Mouse (Mus musculus) brown adipose tissue, adult 24 weeks (tissue): Measurements from ENCODE around the gene Rab3d. TPM values are rescaled to one million over a fixed set of nuclear protein-coding genes. Genes with fewer than 3 reads are reported as not detected.

Experiments used
- H3K27ac ChIP-seq: fragments of 200-500 bp; replicated peaks from 2 replicates; pipeline ENCODE4 v1.5.1; 2012; ENCODE audit warnings: low read depth, mild to moderate bottlenecking, low read length
- H3K4me1 ChIP-seq: fragments of 200-500 bp; 2 replicates; pipeline ENCODE4 v1.6.1; 2012; ENCODE audit warnings: low read length, mixed read lengths; ENCODE audit not compliant: control insufficient read depth, insufficient read depth, insufficient read length
- H3K4me3 ChIP-seq: fragments of 200-500 bp; 2 replicates; pipeline ENCODE4 v1.5.1; 2012; ENCODE audit warnings: low read depth, mild to moderate bottlenecking, low read length, moderate library complexity; ENCODE audit not compliant: insufficient read depth
- polyA plus RNA-seq: library from polyadenylated mRNA; stranded (reverse); fragments of >200 nt; gene quantifications from 2 replicates; pipeline ENCODE4 v1.2.4, GENCODE M21; 2012; ENCODE audit not compliant: missing spikeins, insufficient read depth, insufficient read length

Rab3d gene
- polyA plus RNA-seq, 1 experiment: 31.2 TPM

DNA sequence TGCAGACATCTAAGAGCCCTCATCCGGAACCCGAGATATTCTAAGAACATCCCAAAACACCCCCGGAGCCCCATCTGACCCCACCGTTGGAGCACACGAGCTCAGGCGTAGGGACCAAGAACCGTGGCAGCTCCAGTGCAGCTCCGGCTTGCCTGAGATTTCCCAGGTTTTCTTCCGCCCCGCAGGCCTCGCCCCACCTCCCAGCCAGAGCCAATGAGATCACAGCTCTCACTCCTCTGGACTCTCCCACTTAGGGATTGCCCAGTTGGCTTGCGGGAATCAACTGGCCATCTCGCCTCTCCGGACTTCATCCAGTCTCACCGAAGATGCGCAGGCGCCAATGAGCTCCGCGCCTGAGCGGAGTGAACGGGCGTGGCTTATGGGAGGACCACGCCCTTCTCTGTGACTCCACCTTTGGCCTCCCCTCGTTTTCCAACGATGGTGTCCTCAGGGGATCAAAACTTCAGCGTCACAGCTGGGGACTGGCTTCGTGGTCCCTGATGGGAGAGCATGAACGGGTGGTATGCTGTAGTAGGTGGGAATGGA, 9.3 kb upstream of the Rab3d start, which contains the start of the genes Ccdc159 and Tmem205:
TSS of gene Ccdc159 (plus strand) at position 264 of the 546 bp plus-strand sequence.
TSS of gene Tmem205 (minus strand) at position 349 of the 546 bp plus-strand sequence.
- peak within 1 kb of the TSS; percentile 32 for H3K27ac ChIP-seq
- peak within 1 kb of the TSS; percentile 66 for H3K4me3 ChIP-seq
- H3K4me1 ChIP-seq: peaks cover 11% of the 10 kb centered on the region

- Histone ChIP-seq H3K27ac (peak overlapping the region; percentile 32; the same call in 1 of the 2 replicates), H3K4me3 (peak overlapping the region; percentile 66), H3K4me1 (peaks cover 11% of the 10 kb centered on the region)
These were observed 8.8 kb upstream of the Rab3d start for GRCm38 (mm10) chr9:21926784-21927183.

- peaks cover 11% of the 10 kb centered on the region for H3K4me1 ChIP-seq
- peak overlapping the region; percentile 7; the same call in 1 of the 2 replicates for H3K4me3 ChIP-seq
- H3K27ac ChIP-seq: 0 out of 2 replicates have a peak overlapping the region, but pooled peaks have one; percentile 20
These were observed 8.2 kb upstream of the Rab3d start for GRCm38 (mm10) chr9:21926155-21926554.

DNA sequence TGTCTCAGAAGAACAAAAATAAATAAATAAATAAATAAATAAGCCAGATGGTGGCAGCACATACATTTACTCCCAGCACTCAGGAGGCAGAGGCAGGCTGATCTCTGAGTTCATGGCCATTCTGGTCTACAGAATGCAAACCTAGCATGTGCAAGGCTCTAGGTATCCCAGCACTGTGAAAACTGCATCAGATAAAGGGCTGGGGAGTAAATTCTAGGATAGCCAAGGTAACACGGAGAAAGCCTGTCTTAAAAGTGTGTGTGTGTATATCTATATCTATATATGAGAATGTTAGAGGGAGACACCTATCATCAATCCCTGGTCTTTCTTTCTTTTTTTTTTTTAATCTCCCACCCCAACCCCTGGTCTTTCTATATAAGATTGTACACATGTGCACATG, 7.5 kb upstream of the Rab3d start:
- Histone ChIP-seq H3K4me1 (peaks cover 11% of the 10 kb centered on the region), H3K4me3 (no peak overlapping the region), H3K27ac (no peak overlapping the region)

DNA sequence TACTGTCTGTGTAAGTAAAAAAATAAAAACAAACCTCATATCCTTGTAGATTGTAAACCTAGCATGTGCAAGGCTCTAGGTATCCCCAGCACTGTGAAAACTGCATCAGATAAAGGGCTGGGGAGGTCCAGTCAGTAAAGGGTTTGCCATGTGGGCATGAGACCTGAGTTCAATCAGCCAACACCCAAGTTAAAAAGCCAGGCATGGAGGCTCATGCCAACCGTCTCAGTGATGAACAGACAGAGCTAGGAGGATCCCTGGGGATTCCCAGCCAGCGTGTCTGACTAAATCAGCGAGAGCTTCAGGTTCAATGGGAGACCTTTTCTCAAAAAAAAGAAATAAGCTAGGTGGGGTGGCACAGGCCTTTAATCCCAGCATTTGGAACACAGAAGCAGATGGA, 7.0 kb upstream of the Rab3d start:
- Histone ChIP-seq H3K4me3 (no peak overlapping the region), H3K4me1 (peaks cover 11% of the 10 kb centered on the region), H3K27ac (peak overlapping the region; percentile 16; the same call in 1 of the 2 replicates)

DNA sequence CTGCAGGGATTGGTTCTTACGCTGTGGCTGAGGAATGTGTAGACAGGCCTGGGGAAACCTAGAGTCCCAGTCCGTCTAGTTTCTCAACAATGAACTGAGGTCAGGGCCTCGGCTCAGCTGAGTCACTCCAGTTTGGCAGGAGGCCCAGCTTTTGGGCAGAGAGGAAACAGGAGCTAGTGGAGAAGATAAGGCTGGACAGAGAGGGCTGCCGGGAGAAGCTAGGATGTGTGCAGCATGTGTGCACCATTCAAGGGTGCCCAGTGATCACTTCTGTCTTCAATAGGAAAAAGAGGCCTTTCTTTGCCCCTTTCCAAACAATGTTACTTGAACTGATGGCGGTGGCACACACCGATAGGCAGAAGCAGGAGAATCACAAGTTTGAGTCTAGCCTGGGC, 6.1 kb upstream of the Rab3d start:
- peaks cover 11% of the 10 kb centered on the region for H3K4me1 ChIP-seq
- no peak overlapping the region for H3K4me3 ChIP-seq
- peak overlapping the region; percentile 71 for H3K27ac ChIP-seq

GRCm38 (mm10) chr9:21923490-21924098, 5.6 kb upstream of the Rab3d start:
- H3K27ac ChIP-seq: peak overlapping the region; percentile 71
- H3K4me3 ChIP-seq: no peak overlapping the region
- H3K4me1 ChIP-seq: peaks cover 11% of the 10 kb centered on the region

- Histone ChIP-seq H3K27ac (0 out of 2 replicates have a peak overlapping the region, but pooled peaks have one; percentile 71), H3K4me3 (no peak overlapping the region), H3K4me1 (peaks cover 11% of the 10 kb centered on the region)
These were observed 5.0 kb upstream of the Rab3d start for GRCm38 (mm10) chr9:21923036-21923435.

DNA sequence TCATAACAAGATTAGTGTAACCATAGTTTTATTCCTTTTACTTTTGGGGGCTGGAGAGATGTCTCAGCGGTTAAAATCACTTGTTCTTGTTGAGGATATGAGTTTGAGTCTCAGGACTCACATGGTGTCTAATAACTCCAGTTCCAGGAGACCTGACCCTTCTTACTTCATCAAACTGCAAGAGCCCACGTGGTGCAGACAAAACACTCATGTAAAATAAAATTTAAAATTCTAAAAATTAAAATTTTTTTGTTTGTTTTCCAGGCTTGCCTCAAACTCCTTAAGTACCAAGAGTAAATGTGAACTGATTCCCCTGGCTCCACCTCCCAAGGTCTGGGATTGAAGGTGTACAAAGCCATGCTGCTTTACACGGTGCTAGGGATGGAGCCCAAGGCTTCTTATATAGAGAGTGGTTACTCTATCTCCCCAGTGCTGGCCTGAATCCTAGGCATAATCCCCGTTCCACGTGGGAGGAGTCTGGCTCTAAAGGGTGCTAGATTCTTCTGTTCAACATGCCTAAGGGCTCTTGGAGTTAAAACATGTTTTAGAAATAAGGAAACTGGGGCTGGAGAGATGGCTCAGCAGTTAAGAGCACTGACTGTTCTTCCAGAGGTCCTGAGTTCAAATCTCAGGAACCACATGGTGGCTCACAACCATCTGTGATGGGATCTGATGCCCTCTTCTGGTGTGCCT, 846 bp upstream of the Rab3d start:
- Histone ChIP-seq H3K4me3 (no peak overlapping the region), H3K27ac (no peak overlapping the region)

GRCm38 (mm10) chr9:21917493-21918034, 428 bp downstream of the Rab3d start:
- Histone ChIP-seq H3K27ac (no peak overlapping the region), H3K4me3 (peak overlapping the region; percentile 71), H3K4me1 (no peaks in the 10 kb centered on the region)

More for the DNA sequence above, 846 bp upstream of the Rab3d start:
- no peaks in the 10 kb centered on the region for H3K4me1 ChIP-seq

DNA sequence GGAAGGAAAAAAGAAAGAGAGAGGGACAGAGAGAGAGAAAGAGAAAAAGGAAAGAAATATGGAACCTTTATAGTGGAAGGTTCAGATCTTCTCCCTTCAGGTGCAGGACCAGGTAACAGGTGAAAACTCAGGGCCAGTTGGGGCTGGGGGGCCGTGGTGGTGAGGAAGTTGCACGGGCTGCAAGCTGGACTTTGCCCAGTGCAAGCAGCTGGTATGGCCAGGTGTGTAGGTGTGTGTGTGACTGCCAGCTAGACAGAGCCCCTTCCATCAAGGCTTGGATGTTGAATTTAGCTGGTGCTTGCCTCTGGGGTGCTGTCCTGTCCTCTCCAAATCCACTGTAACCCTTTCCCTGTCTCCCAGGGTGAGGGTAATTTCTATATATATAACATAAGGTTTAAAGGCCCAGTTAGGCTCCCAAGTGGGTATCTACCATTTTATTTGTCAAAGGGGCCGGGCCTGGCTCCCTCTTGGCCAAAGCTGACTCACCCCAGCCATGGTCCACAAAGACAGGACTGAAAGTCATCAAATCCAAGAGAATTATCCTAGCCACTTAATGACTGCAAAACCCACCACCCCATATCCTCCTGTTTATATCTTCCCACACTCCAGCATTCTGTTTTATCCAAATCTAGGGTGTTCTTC, 1.0 kb downstream of the Rab3d start:
- no peaks in the 10 kb centered on the region for H3K4me1 ChIP-seq
- no peak overlapping the region for H3K27ac ChIP-seq
- peak overlapping the region; percentile 71 for H3K4me3 ChIP-seq

DNA sequence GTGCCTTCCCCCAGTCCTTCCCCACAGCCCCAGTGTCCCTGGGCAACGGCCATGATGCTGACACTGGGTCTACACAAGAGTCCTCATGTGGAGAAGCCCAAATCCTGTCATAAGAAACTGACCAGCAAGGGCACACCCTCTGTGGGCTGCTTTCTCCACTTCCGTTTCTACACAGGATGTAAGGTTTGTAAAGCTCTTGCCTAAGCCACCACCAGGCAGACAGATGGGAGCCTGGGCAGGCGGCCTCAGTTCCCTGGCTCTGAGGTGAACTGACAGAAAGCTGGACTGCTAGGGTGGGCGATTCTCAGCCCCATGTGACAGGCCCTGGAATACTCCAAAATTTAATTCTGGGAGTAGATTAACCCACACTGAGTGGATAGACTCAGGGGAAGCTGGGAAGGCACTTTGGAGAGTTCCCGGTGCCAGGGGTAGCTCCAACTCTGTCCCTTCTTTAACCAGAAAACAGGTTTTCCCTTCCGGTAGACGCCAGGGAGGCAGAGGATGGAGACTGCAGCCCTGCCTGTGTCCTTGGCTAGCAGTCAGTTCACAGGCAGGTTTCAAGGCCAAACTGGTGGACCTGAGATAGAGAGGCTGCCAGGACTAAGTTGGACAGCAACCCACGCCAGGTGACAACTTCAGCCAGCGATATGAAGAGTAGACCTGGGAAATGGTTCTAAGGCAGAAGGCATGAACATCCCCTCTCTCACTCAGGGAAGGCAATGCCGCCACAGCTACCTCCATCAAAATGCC, 8.3 kb downstream of the Rab3d start:
- H3K4me3 ChIP-seq: no peak overlapping the region
- no peaks in the 10 kb centered on the region for H3K4me1 ChIP-seq
- no peak overlapping the region for H3K27ac ChIP-seq

- H3K27ac ChIP-seq: no peak overlapping the region
- no peaks in the 10 kb centered on the region for H3K4me1 ChIP-seq
- no peak overlapping the region for H3K4me3 ChIP-seq
These were observed 9.8 kb downstream of the Rab3d start for GRCm38 (mm10) chr9:21908216-21908615.

DNA sequence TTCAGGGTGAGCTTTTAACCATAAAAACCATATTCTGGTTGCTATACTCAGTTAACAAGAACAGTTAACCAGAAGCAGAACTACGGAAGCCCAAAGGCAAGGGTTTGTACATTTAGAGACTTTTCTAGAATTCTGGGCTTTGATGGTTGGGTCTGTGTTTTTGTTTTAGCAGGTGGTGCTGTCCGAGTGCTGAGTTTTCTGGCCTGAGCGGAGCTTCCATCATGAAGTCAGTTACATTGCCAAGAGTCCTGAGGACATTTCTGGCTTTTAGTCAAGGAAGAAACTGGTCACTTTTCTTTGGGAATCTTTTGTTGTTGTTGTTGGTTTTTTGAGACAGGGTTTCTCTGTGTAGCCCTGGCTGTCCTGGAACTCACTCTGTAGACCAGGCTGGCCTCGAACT, 14.0 kb downstream of the Rab3d start:
- no peak overlapping the region for H3K27ac ChIP-seq
- no peaks in the 10 kb centered on the region for H3K4me1 ChIP-seq
- no peak overlapping the region for H3K4me3 ChIP-seq
